Mouse (Mus musculus): ENCODE data around the gene Arhgap31. TPM values are rescaled to one million over a fixed set of nuclear protein-coding genes. Genes with fewer than 3 reads are reported as not detected.

The Arhgap31 gene
- polyA plus RNA-seq, 1 experiment from 2014 or later, result 11.8 TPM

DNA sequence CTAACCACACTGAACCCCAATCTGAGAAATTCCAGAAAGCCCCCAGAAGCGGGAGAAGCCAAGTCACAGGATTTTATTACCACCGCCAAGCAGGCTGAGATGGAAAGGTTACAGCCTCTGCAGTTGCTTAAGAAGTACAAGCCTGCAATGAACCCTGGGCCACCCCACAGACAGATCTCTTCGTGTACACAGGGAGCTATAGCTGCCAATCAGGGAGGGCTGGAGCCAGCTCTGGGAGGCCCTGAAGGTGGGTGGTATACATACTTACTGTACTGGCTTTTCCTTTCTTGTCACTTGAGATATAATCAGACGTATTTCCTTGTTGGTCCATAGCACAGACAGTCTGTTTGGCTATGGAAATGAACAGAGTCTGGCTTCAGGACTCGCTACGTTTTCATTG, 37.7 kb upstream of the Arhgap31 start:
- no peaks in the 10 kb centered on the region for H3K9me3 ChIP-seq
- ATAC-seq (ENCODE audit: low FRiP score, low read depth), result no peak
- H3K36me3 ChIP-seq, result 0 out of 2 replicates have a peak, but pooled peaks cover 4% of the 10 kb centered on the region
- H3K27ac ChIP-seq (replicated peaks), result no peak overlapping the region
- H3K4me3 ChIP-seq, result no peak overlapping the region
- no peaks in the 10 kb centered on the region for H3K27me3 ChIP-seq
- 83% methylated on average over 6 of the region's 6 CpGs for WGBS
- H3K4me1 ChIP-seq, result peaks cover 3% of the 10 kb centered on the region; the same call in 1 of the 2 replicates
- no peak overlapping the region for H3K4me2 ChIP-seq (replicated peaks)
- H3K9ac ChIP-seq (replicated peaks), result no peak overlapping the region

DNA sequence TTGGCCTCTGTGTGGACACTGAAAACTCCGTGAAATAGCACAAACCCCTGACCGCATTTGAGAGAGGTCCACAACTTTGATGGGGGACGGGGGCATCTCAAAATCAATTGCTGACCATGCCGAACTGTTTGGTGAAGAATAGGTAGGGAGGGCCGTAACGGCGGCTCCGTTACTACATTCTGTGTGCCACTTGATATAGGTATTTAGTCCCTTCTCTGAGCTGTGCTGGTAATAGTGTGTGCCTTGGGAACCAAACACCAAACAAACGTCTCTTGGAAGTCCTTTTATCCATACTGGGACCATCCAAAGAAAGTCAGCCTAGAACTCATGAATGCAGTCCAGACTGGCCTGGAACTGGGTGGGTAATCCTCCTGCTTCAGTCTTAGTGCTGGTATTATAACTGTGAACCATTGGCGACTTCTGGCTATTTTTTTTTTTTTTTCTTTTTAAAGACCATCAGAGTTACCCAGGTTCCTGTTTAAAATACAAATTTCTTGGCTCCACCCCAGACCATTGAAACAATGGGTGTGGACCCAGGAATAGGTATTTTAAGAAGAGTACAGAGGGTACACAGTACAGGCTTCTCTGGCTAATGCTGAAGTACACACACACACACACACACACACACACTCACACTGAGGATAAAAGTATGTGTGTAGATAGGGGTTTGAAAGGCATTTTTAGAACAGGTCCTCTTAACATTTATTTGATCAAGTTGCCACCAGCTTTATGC, 31.0 kb upstream of the Arhgap31 start:
- Histone ChIP-seq H3K27ac (replicated peaks) (no peak overlapping the region), H3K27me3 (peaks cover 6% of the 10 kb centered on the region; the same call in 1 of the 2 replicates), H3K36me3 (no peaks in the 10 kb centered on the region), H3K4me1 (peaks cover 5% of the 10 kb centered on the region; the same call in 1 of the 2 replicates), H3K9ac (replicated peaks) (no peak overlapping the region), H3K9me3 (no peaks in the 10 kb centered on the region), H3K4me3 (no peak overlapping the region), H3K4me2 (replicated peaks) (no peak overlapping the region)
- no peak for ATAC-seq (ENCODE audit: low FRiP score, low read depth)
- 89% methylated on average over 10 of the region's 10 CpGs for WGBS

DNA sequence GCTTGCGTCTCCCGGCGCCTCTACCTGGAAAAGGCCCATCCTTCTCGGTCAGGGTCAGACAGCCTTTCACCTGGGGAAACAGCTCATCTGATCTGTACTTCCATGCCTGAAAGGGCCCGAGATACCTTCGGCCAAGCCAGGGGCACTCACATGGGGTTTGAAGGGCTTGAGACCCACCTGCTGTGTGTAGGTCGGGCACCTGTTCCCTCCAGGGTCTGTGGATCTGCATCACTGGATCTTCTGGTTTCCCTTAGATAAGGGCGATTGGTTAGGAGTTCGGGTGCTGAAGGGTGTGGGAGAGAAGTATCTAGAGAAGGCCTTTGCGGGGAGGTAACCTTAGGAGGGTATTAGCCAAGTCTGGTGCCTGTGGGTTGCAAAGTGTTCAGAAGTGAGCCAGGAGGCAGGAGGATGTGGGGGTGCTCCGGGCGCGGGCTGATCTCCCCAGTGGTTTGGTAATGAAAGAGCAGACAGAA, 29.6 kb upstream of the Arhgap31 start:
- Histone ChIP-seq H3K36me3 (no peaks in the 10 kb centered on the region), H3K9me3 (no peaks in the 10 kb centered on the region), H3K4me2 (replicated peaks) (peak overlapping the region; percentile 93), H3K4me3 (peak overlapping the region; percentile 83), H3K27me3 (peaks cover 6% of the 10 kb centered on the region; the same call in 1 of the 2 replicates), H3K27ac (replicated peaks) (peak overlapping the region; percentile 67), H3K4me1 (peaks cover 5% of the 10 kb centered on the region; the same call in 1 of the 2 replicates), H3K9ac (replicated peaks) (peak overlapping the region; percentile 76)
- WGBS, result 0% methylated on average over 13 of the region's 13 CpGs
- ATAC-seq (ENCODE audit: low FRiP score, low read depth), result peak; percentile 68

DNA sequence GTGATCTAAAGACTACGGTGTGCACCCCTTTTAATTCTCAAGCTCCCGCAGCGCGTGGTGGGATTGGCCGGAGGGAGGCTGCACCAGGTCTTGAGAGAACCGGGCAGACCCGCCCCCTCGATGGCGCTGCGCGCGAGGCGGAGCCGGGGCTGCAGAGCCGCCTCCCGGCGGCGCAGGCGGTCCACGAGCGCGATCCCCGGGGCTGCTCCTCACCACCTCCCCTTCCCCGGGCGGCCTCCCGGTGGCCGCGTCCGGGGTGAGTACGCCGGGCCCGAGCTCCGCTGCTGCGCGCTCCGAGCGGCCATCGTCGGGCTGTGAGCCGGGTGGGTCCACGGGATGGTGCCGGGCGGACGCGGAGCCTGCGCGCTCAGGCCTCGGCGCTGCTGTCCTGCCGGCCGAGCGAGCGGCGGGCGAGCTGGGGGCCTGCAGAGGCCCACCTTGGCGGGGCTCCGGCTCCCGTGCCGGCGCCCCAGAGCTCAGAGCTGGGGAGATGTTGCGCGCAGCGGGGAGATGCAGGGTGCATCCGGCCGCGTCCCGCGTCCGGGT, 29.1 kb upstream of the Arhgap31 start, which contains the start of gene B4galt4:
TSS of gene B4galt4 (plus strand) at position 152 of the 546 bp plus-strand sequence.
- Histone ChIP-seq H3K4me3 (peak within 1 kb of the TSS; percentile 83), H3K36me3 (no peaks in the 10 kb centered on the region), H3K4me1 (peaks cover 5% of the 10 kb centered on the region; the same call in 1 of the 2 replicates), H3K27me3 (peaks cover 6% of the 10 kb centered on the region; the same call in 1 of the 2 replicates), H3K27ac (replicated peaks) (peak within 1 kb of the TSS; percentile 67), H3K9me3 (no peaks in the 10 kb centered on the region), H3K4me2 (replicated peaks) (peak within 1 kb of the TSS; percentile 93), H3K9ac (replicated peaks) (peak within 1 kb of the TSS; percentile 76)
- ATAC-seq (ENCODE audit: low FRiP score, low read depth), result peak; percentile 93
- WGBS, result under 1% methylated on average over 48 of the region's 69 CpGs

DNA sequence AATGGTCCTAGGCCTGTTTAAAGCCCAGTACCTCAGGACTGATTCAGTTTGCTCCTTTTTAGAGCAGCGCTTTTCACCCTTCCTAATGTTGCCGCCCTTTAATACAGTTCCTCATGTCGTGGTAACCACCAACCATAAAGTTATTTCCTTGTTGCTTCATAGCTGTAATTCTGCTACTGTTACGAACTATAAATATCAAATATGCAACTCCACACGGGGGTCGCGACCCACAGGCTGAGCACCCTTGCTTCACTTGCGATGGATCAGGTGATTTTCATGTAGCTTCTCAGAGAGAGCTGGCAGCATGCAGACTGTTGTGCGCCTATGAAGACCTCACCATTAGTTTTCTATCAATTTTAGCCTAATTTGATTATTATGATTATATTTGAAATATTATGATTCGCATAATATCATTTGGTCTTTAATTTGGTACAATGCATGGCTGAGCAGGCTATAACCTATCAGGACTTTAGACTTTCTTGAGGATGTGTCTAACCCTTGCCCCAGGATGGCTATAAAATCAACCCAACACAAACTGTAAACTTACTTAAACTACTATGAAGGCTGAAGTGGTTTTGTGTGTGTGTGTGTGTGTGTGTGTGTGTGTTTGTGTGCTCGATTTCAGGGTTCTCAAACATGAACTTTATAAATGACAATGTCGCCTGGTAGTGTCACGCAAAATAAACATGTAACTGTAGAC, 28.3 kb upstream of the Arhgap31 start:
- Histone ChIP-seq H3K27me3 (peaks cover 6% of the 10 kb centered on the region; the same call in 1 of the 2 replicates), H3K4me3 (peak overlapping the region; percentile 83), H3K36me3 (no peaks in the 10 kb centered on the region), H3K9me3 (no peaks in the 10 kb centered on the region), H3K4me1 (peaks cover 5% of the 10 kb centered on the region; the same call in 1 of the 2 replicates), H3K4me2 (replicated peaks) (peak overlapping the region; percentile 93), H3K9ac (replicated peaks) (0 out of 2 replicates have a peak overlapping the region, but pooled peaks have one; percentile 76), H3K27ac (replicated peaks) (no peak overlapping the region)
- 88% methylated on average over 13 of the region's 13 CpGs for WGBS
- ATAC-seq (ENCODE audit: low FRiP score, low read depth), result no peak

DNA sequence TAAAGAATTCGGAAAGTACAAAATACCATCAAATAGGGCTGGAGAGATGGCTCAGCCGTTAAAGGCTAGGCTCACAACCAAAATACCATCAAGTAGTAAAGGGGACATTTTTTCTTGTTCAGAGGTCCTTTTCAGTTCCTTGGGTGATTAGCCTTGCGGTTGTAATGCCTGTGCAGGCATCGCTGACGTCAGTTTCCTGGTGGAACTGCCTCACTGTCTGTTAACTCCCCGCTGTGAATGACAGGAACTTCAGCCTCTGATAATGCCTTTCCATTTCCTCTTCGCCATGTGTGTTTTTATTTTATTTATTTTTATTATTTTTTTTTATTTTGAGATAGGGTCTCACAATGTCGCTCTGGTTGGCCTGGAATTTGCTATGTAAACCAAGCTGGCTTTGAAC, 17.8 kb upstream of the Arhgap31 start:
- Histone ChIP-seq H3K4me3 (no peak overlapping the region), H3K4me1 (no peaks in the 10 kb centered on the region), H3K4me2 (replicated peaks) (no peak overlapping the region), H3K27ac (replicated peaks) (no peak overlapping the region), H3K27me3 (no peaks in the 10 kb centered on the region), H3K9ac (replicated peaks) (no peak overlapping the region), H3K9me3 (no peaks in the 10 kb centered on the region), H3K36me3 (no peaks in the 10 kb centered on the region)
- ATAC-seq (ENCODE audit: low FRiP score, low read depth), result no peak
- WGBS, result 65% methylated on average over 8 of the region's 8 CpGs

DNA sequence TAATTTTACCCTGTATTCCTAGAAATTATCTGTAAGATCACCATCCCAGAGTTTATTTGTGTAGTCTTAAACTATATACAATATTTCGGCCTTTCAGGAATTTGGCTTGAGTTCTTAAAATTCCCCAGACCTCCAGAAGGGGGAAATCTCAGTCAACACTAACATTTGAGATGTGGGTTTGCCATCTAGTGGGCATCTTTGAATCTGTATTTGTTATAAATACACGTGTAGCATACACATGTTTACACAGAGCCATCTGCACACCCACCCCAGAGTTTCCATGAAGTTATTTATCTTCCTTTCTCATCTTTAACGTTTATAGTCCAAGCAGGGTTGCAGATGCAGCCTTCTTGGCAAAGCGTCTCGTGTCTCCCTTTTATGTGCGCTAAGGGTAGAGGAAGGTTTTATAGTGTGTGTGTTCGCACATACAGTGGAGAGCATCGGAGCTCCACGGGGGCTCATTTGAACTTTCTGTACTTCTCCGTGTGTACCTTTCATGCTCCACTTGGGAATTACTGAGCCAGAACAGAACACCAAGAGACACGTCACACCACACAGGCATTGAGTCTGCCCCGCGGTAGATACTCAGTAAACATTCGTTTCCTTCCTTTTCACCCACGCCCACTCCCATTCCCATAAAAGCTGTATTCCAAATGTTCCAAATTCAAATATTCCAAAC, 16.7 kb upstream of the Arhgap31 start:
- H3K4me3 ChIP-seq, result no peak overlapping the region
- no peak overlapping the region for H3K4me2 ChIP-seq (replicated peaks)
- no peak overlapping the region for H3K27ac ChIP-seq (replicated peaks)
- ATAC-seq (ENCODE audit: low FRiP score, low read depth), result no peak
- H3K9ac ChIP-seq (replicated peaks), result no peak overlapping the region
- no peaks in the 10 kb centered on the region for H3K27me3 ChIP-seq
- no peaks in the 10 kb centered on the region for H3K4me1 ChIP-seq
- 68% methylated on average over 15 of the region's 15 CpGs for WGBS
- H3K36me3 ChIP-seq, result no peaks in the 10 kb centered on the region
- H3K9me3 ChIP-seq, result no peaks in the 10 kb centered on the region

DNA sequence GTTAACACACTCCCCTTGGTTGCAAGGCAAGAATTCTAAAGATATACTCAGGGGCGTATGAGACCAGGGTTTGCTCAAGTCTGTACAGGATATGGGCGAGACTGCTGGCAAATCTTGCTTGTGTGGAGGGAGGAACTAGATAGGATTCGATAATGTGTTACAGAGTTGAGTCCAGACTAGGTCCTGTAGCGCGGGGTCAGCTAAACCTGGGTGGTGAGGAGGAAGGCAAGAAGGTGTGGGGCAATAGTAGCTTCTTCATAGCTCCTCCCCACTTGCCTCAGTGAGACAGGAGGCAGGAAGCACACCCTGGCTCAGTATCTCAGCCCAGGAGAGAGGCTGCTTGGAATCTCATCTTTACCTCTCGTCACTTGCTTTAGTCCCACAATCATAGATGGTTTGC, 16.1 kb upstream of the Arhgap31 start:
- Histone ChIP-seq H3K4me1 (no peaks in the 10 kb centered on the region), H3K27me3 (no peaks in the 10 kb centered on the region), H3K36me3 (no peaks in the 10 kb centered on the region), H3K9me3 (no peaks in the 10 kb centered on the region), H3K9ac (replicated peaks) (no peak overlapping the region), H3K27ac (replicated peaks) (no peak overlapping the region), H3K4me3 (no peak overlapping the region), H3K4me2 (replicated peaks) (no peak overlapping the region)
- ATAC-seq (ENCODE audit: low FRiP score, low read depth), result no peak
- 81% methylated on average over 6 of the region's 6 CpGs for WGBS

DNA sequence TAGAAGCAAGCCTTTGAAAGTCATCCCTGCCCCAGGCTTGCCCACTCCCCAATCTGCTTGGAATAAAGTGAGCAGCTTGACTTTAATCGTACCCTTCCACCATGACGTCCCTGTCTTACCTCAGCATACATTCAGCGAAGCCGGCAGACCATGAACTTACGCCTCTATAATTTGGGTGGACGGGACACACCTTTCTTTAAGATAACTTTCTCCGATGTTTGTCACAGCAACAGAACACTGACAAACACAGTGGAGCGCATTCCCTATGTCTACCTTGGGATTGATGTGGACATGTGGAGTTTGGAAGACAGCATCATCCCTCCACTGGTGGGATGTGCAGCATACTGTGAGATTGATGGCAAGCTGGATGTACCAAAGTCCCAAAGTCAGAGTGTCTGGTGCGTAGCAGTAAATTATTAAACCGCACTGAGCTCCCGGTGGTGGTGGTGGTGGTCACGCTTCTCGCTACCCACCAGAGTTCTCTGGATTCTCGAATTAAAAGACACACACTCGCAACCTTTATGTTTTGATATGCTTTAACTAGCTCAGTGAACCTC, 15.6 kb upstream of the Arhgap31 start:
- no peaks in the 10 kb centered on the region for H3K9me3 ChIP-seq
- no peak overlapping the region for H3K9ac ChIP-seq (replicated peaks)
- no peak for ATAC-seq (ENCODE audit: low FRiP score, low read depth)
- no peaks in the 10 kb centered on the region for H3K27me3 ChIP-seq
- no peaks in the 10 kb centered on the region for H3K4me1 ChIP-seq
- no peak overlapping the region for H3K27ac ChIP-seq (replicated peaks)
- no peak overlapping the region for H3K4me3 ChIP-seq
- no peak overlapping the region for H3K4me2 ChIP-seq (replicated peaks)
- no peaks in the 10 kb centered on the region for H3K36me3 ChIP-seq
- WGBS, result 93% methylated on average over 15 of the region's 15 CpGs

DNA sequence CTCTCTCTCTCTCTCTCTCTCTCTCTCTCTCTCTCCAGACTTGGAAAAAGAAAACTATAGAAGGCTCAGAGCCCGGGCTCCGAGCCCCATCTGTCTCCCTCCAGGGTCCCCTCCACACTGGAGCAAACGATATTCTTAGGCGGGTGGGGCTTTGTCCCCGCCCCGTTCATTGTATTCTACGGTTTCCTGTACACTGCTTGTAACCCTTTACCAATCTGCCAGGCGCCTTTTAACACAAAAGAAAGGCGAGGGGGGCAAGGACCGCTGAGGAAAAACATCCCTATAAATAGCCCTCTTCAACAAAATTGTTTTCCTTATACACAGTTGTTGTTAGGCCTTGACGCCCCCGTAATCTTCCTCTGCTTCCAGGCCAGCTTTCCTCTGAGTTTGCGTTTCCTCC, 11.9 kb upstream of the Arhgap31 start:
- Histone ChIP-seq H3K9ac (replicated peaks) (no peak overlapping the region), H3K27me3 (no peaks in the 10 kb centered on the region), H3K4me2 (replicated peaks) (no peak overlapping the region), H3K27ac (replicated peaks) (no peak overlapping the region), H3K4me3 (no peak overlapping the region), H3K9me3 (no peaks in the 10 kb centered on the region), H3K36me3 (no peaks in the 10 kb centered on the region), H3K4me1 (no peaks in the 10 kb centered on the region)
- 75% methylated on average over 13 of the region's 13 CpGs for WGBS
- ATAC-seq (ENCODE audit: low FRiP score, low read depth), result no peak

DNA sequence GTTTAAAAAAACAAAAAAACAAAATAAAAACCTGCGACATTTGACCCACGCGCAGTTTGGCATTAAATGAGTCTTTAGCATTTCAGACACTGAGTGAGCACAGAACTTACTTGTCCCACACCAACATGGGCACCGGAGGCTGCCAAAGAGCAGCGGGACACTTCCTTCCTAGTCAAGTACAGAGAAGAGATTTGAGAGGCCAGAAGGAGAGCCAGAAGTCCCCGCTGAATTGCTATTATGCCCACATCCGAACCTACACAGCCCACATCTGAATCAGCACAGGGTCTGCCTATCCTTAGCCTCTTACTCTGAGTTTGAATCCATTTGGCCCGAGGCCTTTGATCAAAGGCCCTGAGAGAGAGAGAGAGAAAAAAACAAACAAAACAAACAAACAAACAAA, 11.2 kb upstream of the Arhgap31 start:
- no peak overlapping the region for H3K4me2 ChIP-seq (replicated peaks)
- H3K4me3 ChIP-seq, result no peak overlapping the region
- H3K4me1 ChIP-seq, result no peaks in the 10 kb centered on the region
- no peaks in the 10 kb centered on the region for H3K9me3 ChIP-seq
- ATAC-seq (ENCODE audit: low FRiP score, low read depth), result no peak
- no peaks in the 10 kb centered on the region for H3K36me3 ChIP-seq
- no peak overlapping the region for H3K9ac ChIP-seq (replicated peaks)
- H3K27me3 ChIP-seq, result no peaks in the 10 kb centered on the region
- no peak overlapping the region for H3K27ac ChIP-seq (replicated peaks)
- WGBS, result 86% methylated on average over 8 of the region's 8 CpGs

All from midbrain, embryonic 12.5 days (tissue).